36 mouse cellular contexts compared by ENCODE assay signal in genomic region chr13:64462581-64462980, GRCm38 (mm10). TPM values are rescaled to one million over a fixed set of nuclear protein-coding genes. Genes with fewer than 3 reads are reported as not detected.
A peak's percentile ranks its signal among the peaks of the same experiment; 100 is the strongest.
DNase-seq lines count a peak whose midpoint lies in the region; ATAC-seq lines count a peak whose summit lies in the region.
"Had no signal": no experiment of that assay in that cellular context is flagged by ENCODE, and none has a peak within 500 bp of the region (broad histone marks: within the 10 kb centered on the region; RNA-seq: fewer than 3 reads in every experiment).

No protein-coding gene starts in this region.

- H3K4me3 ChIP-seq in hindbrain, embryonic 14.5 days (replicated peaks; ENCODE audit: low read length), result no peak overlapping the region
- H3K4me3 ChIP-seq in hindbrain, embryonic 10.5 days, result no peak overlapping the region
- H3K4me3 ChIP-seq in kidney, embryonic 16.5 days (ENCODE audit: low read length), result no peak overlapping the region
- no peak overlapping the region for H3K4me3 ChIP-seq in liver, embryonic 11.5 days (ENCODE audit: low read depth, low read length)
- H3K4me3 ChIP-seq: embryonic facial prominence, embryonic 12.5 days; forebrain, embryonic 10.5 days; intestine, embryonic 15.5 days; limb, embryonic 10.5 days; limb, embryonic 15.5 days; lung, embryonic 15.5 days had no signal

- no peak overlapping the region for H3K9ac ChIP-seq in hindbrain, embryonic 14.5 days
- H3K9ac ChIP-seq in kidney, embryonic 16.5 days (replicated peaks; ENCODE audit: low read length), result no peak overlapping the region
- H3K9ac ChIP-seq in liver, embryonic 11.5 days (ENCODE audit: low read depth, low read length), result no peak overlapping the region
- H3K9ac ChIP-seq: embryonic facial prominence, embryonic 12.5 days; forebrain, postnatal 0 days; intestine, embryonic 15.5 days; limb, embryonic 15.5 days; liver, embryonic 14.5 days; lung, embryonic 15.5 days had no signal

- DNase-seq in hindbrain, embryonic 14.5 days (ENCODE audit: low spot score), result peak; percentile 29
- DNase-seq in hindbrain, embryonic 10.5 days (ENCODE audit: low spot score), result no peak
- DNase-seq in kidney, postnatal 10 days, result peak; percentile 17
- DNase-seq in adrenal gland, postnatal 14 days, result peak; percentile 49
- peak; percentile 10 to 41 for DNase-seq in adrenal gland, postnatal 36 days
- no peak for DNase-seq in liver, embryonic 11.5 days (ENCODE audit: low spot score)
- DNase-seq in frontal cortex, postnatal 36 days (ENCODE audit: low spot score in 2 of 2), result no peak
- DNase-seq: B cell, adult 2 months; cerebellum, adult 11 months; cerebellum, adult 9-11 months; embryo, embryonic 11 days; forebrain, postnatal 0 days; gastrocnemius, postnatal 10 days; heart, postnatal 14 days; layer of hippocampus, adult 9-11 months; spleen, adult 18-20 months; thymus, postnatal 14 days had no signal

- ATAC-seq in hindbrain, embryonic 14.5 days (ENCODE audit: low FRiP score), result no peak
- ATAC-seq in kidney, embryonic 16.5 days (ENCODE audit: low FRiP score, low TSS enrichment), result no peak
- no peak for ATAC-seq in liver, embryonic 11.5 days (replicated peaks; ENCODE audit: low FRiP score)
- ATAC-seq: forebrain, postnatal 0 days; hindbrain, postnatal 0 days; intestine, embryonic 15.5 days; midbrain, embryonic 16.5 days had no signal

- H3K9me3 ChIP-seq in hindbrain, embryonic 14.5 days (ENCODE audit: control insufficient read depth, low read length), result no peaks in the 10 kb centered on the region
- peaks cover 5% of the 10 kb centered on the region; the same call in 1 of the 2 replicates for H3K9me3 ChIP-seq in hindbrain, embryonic 10.5 days
- H3K9me3 ChIP-seq in kidney, embryonic 16.5 days (ENCODE audit: low read length), result peaks cover 5% of the 10 kb centered on the region; the same call in 1 of the 2 replicates
- no peaks in the 10 kb centered on the region for H3K9me3 ChIP-seq in liver, embryonic 11.5 days (ENCODE audit: control insufficient read depth, low read length)
- H3K9me3 ChIP-seq: embryonic facial prominence, embryonic 12.5 days; intestine, embryonic 15.5 days; limb, embryonic 10.5 days; limb, embryonic 15.5 days; lung, embryonic 15.5 days had no signal

- H3K36me3 ChIP-seq in hindbrain, embryonic 14.5 days (replicated peaks; ENCODE audit: control insufficient read depth, insufficient read depth), result no peaks in the 10 kb centered on the region
- H3K36me3 ChIP-seq in hindbrain, embryonic 10.5 days, result no peaks in the 10 kb centered on the region
- H3K36me3 ChIP-seq in kidney, embryonic 16.5 days (ENCODE audit: insufficient read depth, low read length), result no peaks in the 10 kb centered on the region
- H3K36me3 ChIP-seq in liver, embryonic 11.5 days (ENCODE audit: control insufficient read depth, insufficient read depth, low read length), result no peaks in the 10 kb centered on the region
- H3K36me3 ChIP-seq: embryonic facial prominence, embryonic 12.5 days; forebrain, embryonic 10.5 days; intestine, embryonic 15.5 days; limb, embryonic 10.5 days; limb, embryonic 15.5 days; lung, embryonic 15.5 days had no signal

- WGBS in hindbrain, embryonic 14.5 days, result 68% methylated on average over 2 of the region's 2 CpGs
- WGBS in hindbrain, embryonic 10.5 days, result 85% methylated on average over 2 of the region's 2 CpGs
- WGBS in kidney, embryonic 16.5 days, result 83% methylated on average over 2 of the region's 2 CpGs
- 76% methylated on average over 2 of the region's 2 CpGs for WGBS in liver, embryonic 11.5 days

- H3K27ac ChIP-seq in hindbrain, embryonic 14.5 days, result no peak overlapping the region
- H3K27ac ChIP-seq in hindbrain, embryonic 10.5 days, result no peak overlapping the region
- H3K27ac ChIP-seq in kidney, embryonic 16.5 days (ENCODE audit: low read length), result no peak overlapping the region
- H3K27ac ChIP-seq in liver, embryonic 11.5 days (ENCODE audit: low read depth, low read length), result no peak overlapping the region
- H3K27ac ChIP-seq: embryonic facial prominence, embryonic 12.5 days; forebrain, embryonic 10.5 days; hindbrain, postnatal 0 days; intestine, embryonic 15.5 days; limb, embryonic 10.5 days; limb, embryonic 15.5 days; liver, embryonic 14.5 days; lung, embryonic 15.5 days had no signal

- no peaks in the 10 kb centered on the region for H3K27me3 ChIP-seq in hindbrain, embryonic 14.5 days (ENCODE audit: control insufficient read depth, insufficient read depth, low read length)
- H3K27me3 ChIP-seq in hindbrain, embryonic 10.5 days (ENCODE audit: insufficient read depth, poor library complexity, severe bottlenecking), result no peaks in the 10 kb centered on the region
- H3K27me3 ChIP-seq in kidney, embryonic 16.5 days (ENCODE audit: insufficient read depth, low read length), result no peaks in the 10 kb centered on the region
- no peaks in the 10 kb centered on the region for H3K27me3 ChIP-seq in liver, embryonic 11.5 days (replicated peaks; ENCODE audit: control insufficient read depth, insufficient read depth, low read length)
- H3K27me3 ChIP-seq: embryonic facial prominence, embryonic 12.5 days; intestine, embryonic 15.5 days; limb, embryonic 15.5 days; lung, embryonic 15.5 days had no signal

- no peak overlapping the region for H3K4me2 ChIP-seq in hindbrain, embryonic 14.5 days (replicated peaks)
- H3K4me2 ChIP-seq in kidney, embryonic 16.5 days (replicated peaks; ENCODE audit: low read depth, low read length), result no peak overlapping the region
- H3K4me2 ChIP-seq in liver, embryonic 11.5 days, result no peak overlapping the region
- H3K4me2 ChIP-seq: embryonic facial prominence, embryonic 12.5 days; intestine, embryonic 15.5 days; limb, embryonic 15.5 days; lung, embryonic 15.5 days; midbrain, embryonic 11.5 days had no signal

- no peaks in the 10 kb centered on the region for H3K4me1 ChIP-seq in hindbrain, embryonic 14.5 days (replicated peaks; ENCODE audit: control insufficient read depth, insufficient read depth, low read length)
- no peaks in the 10 kb centered on the region for H3K4me1 ChIP-seq in hindbrain, embryonic 10.5 days (replicated peaks)
- no peaks in the 10 kb centered on the region for H3K4me1 ChIP-seq in kidney, embryonic 16.5 days (ENCODE audit: insufficient read depth, low read length)
- no peaks in the 10 kb centered on the region for H3K4me1 ChIP-seq in liver, embryonic 11.5 days (replicated peaks; ENCODE audit: control insufficient read depth, insufficient read depth, low read length)
- H3K4me1 ChIP-seq: embryonic facial prominence, embryonic 12.5 days; forebrain, embryonic 10.5 days; intestine, embryonic 15.5 days; limb, embryonic 10.5 days; limb, embryonic 15.5 days; lung, embryonic 15.5 days had no signal

RNA-seq across cellular contexts. Expression of gene Cdk20, which starts 30.5 kb away (rescaled TPM):
- 20.8 and 22.5 TPM in 2 replicates for polyA plus RNA-seq in hindbrain, embryonic 14.5 days (2014; fragmentation: Nextera tagmentation; extraction: Ambion mirVana)
- 10.6 TPM in 2 replicates for polyA plus RNA-seq in hindbrain, embryonic 10.5 days (2016; fragmentation: Nextera tagmentation; extraction: Ambion mirVana)
- polyA plus RNA-seq in kidney, embryonic 16.5 days (2015; fragmentation: Nextera tagmentation; extraction: Ambion mirVana), result 12.8 and 14.5 TPM in 2 replicates
- 4.3 and 5.1 TPM in 2 replicates for total RNA-seq in adrenal gland, postnatal 14 days (2021)
- total RNA-seq in adrenal gland, postnatal 36 days (2021), result 1 to 10 TPM; 2.0 to 5.4 TPM
- 6.4 and 7.9 TPM in 2 replicates for polyA plus RNA-seq in liver, embryonic 11.5 days (2014; fragmentation: Nextera tagmentation; extraction: Ambion mirVana)

RNA-seq across cellular contexts. Expression of gene Fam240b, which starts 35.0 kb away (rescaled TPM):
- not detected in 2 replicates for polyA plus RNA-seq in hindbrain, embryonic 14.5 days (2014; fragmentation: Nextera tagmentation; extraction: Ambion mirVana)
- polyA plus RNA-seq in hindbrain, embryonic 10.5 days (2016; fragmentation: Nextera tagmentation; extraction: Ambion mirVana), result not detected in 2 replicates
- 0.14 TPM in 1 of 2 replicates, not detected in the other for polyA plus RNA-seq in kidney, embryonic 16.5 days (2015; fragmentation: Nextera tagmentation; extraction: Ambion mirVana)
- total RNA-seq in adrenal gland, postnatal 14 days (2021), result not detected in 2 replicates
- not detected for total RNA-seq in adrenal gland, postnatal 36 days (2021)
- not detected in 2 replicates for polyA plus RNA-seq in liver, embryonic 11.5 days (2014; fragmentation: Nextera tagmentation; extraction: Ambion mirVana)
- total RNA-seq: forebrain, postnatal 0 days; heart, postnatal 14 days; hindbrain, postnatal 0 days; left cerebral cortex, postnatal 10 days; megakaryocyte, adult 5-6 weeks; neutrophil, adult 5-6 weeks had no signal
- polyA plus RNA-seq: embryonic facial prominence, embryonic 12.5 days; forebrain, embryonic 10.5 days; forebrain, postnatal 0 days; gonadal fat pad, adult 2 months; heart, embryonic 14.5 days; hindbrain, embryonic 11.5 days; intestine, embryonic 15.5 days; limb, embryonic 10.5 days; limb, embryonic 15.5 days; liver, embryonic 14.5 days; lung, embryonic 15.5 days; midbrain, embryonic 11.5 days; neural tube, embryonic 11.5 days; urinary bladder, adult 2 months had no signal

Comparison
In these comparisons a context has a peak if more than half of its experiments do, and no peak if none do; other contexts are left out.
1. DNase-seq: peak in hindbrain, embryonic 14.5 days (single experiment), kidney, postnatal 10 days (single experiment), adrenal gland, postnatal 14 days (single experiment) and adrenal gland, postnatal 36 days (2 of 2); none in hindbrain, embryonic 10.5 days (single experiment), liver, embryonic 11.5 days (single experiment) and frontal cortex, postnatal 36 days (0 of 2).